Mouse (Mus musculus) myocyte (in vitro differentiated cells): Measurements from ENCODE around the gene Srd5a1.

Experiments
- CEBPB ChIP-seq: IDR thresholded peaks from 2 replicates; pipeline ENCODE4 v1.6.1; 2011; ENCODE audit warnings: mild to moderate bottlenecking, moderate library complexity; ENCODE audit not compliant: poor library complexity, insufficient read depth, severe bottlenecking
- E2F4 ChIP-seq: IDR thresholded peaks from one replicate; pipeline ENCODE4 v1.6.1; 2011; ENCODE audit warnings: mild to moderate bottlenecking, control low read depth, moderate library complexity; ENCODE audit not compliant: insufficient read depth
- MAX ChIP-seq: IDR thresholded peaks from one replicate; pipeline ENCODE4 v1.6.1; 2011; ENCODE audit warnings: low read depth, mild to moderate bottlenecking, control low read depth
- MYOD1 ChIP-seq, 3 experiments: IDR thresholded peaks; one replicate each; pipeline ENCODE4 v1.6.1; 2011; ENCODE audit warnings: control low read depth in 2 of 3, low read depth in 2 of 3, mild to moderate bottlenecking in 2 of 3, moderate library complexity in 1 of 3; ENCODE audit not compliant: insufficient read length in 2 of 3, control insufficient read depth in 1 of 3
- MYOG ChIP-seq, 3 experiments: IDR thresholded peaks; one replicate each; pipeline ENCODE4 v1.6.1; 2011; ENCODE audit warnings: control low read depth in 2 of 3, low read depth in 2 of 3, mild to moderate bottlenecking in 2 of 3; ENCODE audit not compliant: insufficient read length in 2 of 3, control insufficient read depth in 1 of 3, insufficient read depth in 1 of 3
- POLR2A ChIP-seq: IDR thresholded peaks from one replicate; pipeline ENCODE4 v1.6.1; 2011; ENCODE audit warnings: low read depth, mild to moderate bottlenecking, control low read depth, moderate library complexity; ENCODE audit not compliant: insufficient read length
- POLR2AphosphoS2 ChIP-seq: IDR thresholded peaks from one replicate; pipeline ENCODE4 v1.6.1; 2011; ENCODE audit warnings: low read depth, control low read depth; ENCODE audit not compliant: insufficient read length
- REST ChIP-seq: IDR thresholded peaks from one replicate; pipeline ENCODE4 v1.6.1; 2011; ENCODE audit warnings: mild to moderate bottlenecking, control low read depth, moderate library complexity; ENCODE audit not compliant: insufficient read depth, insufficient read length
- TCF12 ChIP-seq: IDR thresholded peaks from one replicate; pipeline ENCODE4 v1.6.1; 2011; ENCODE audit warnings: mild to moderate bottlenecking, control low read depth; ENCODE audit not compliant: poor library complexity, insufficient read depth, severe bottlenecking
- TCF3 ChIP-seq: IDR thresholded peaks from one replicate; pipeline ENCODE4 v1.6.1; 2011; ENCODE audit warnings: low read depth, control low read depth; ENCODE audit not compliant: insufficient read length
- USF1 ChIP-seq: IDR thresholded peaks from one replicate; pipeline ENCODE4 v1.6.1; 2011; ENCODE audit warnings: low read depth, mild to moderate bottlenecking, control low read depth, moderate library complexity

DNA sequence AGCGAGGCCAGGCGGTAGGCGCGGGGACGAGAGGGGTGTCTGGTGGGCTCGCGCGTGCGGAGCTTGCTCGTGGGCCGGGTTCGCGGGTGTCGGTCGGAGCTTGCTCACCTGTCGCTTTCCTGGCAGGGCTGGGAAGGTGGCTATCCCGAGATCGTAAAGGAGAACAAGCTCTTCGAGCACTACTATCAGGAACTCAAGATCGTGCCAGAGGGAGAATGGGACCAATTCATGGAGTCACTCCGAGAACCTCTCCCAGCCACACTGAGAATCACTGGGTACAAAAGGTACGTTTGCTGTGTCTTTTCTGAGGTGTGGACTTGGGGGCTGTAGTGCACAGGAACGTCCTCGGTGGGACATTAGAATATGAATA is 918 bp upstream of the Srd5a1 start:
- no peak for TF ChIP-seq POLR2A
- TF ChIP-seq USF1 = no peak
- TF ChIP-seq E2F4 = no peak
- TF ChIP-seq POLR2AphosphoS2 = no peak
- no peak for TF ChIP-seq MAX
- no peak for TF ChIP-seq TCF3
- no peak for TF ChIP-seq TCF12
- TF ChIP-seq REST = no peak
- no peak for TF ChIP-seq CEBPB
- TF ChIP-seq MYOG (IDR thresholded peaks at IDR 0.05; ENCODE audit: control insufficient read depth in 1 of 3, insufficient read depth in 1 of 3, insufficient read length in 2 of 3, low read depth in 2 of 3) = no peak
- no peak for TF ChIP-seq MYOD1 (IDR thresholded peaks at IDR 0.05; ENCODE audit: control insufficient read depth in 1 of 3, insufficient read length in 2 of 3, low read depth in 2 of 3)
